Mouse (Mus musculus) heart, embryonic 16.5 days (tissue): ENCODE results near the gene Rassf3. TPM values are rescaled to one million over a fixed set of nuclear protein-coding genes. Genes with fewer than 3 reads are reported as not detected.

Experiments used
- ATAC-seq: fragments of 200-750 bp; cut with Nextera tagmentation; replicated peaks from 2 replicates; pipeline ENCODE4 v1.8.0; 2017; ENCODE audit warnings: moderate number of reproducible peaks; ENCODE audit not compliant: insufficient read depth, low FRiP score; ENCODE audit errors: extremely low read depth
- H3K27ac ChIP-seq: fragments of 300-500 bp; sonication (generic); 2 replicates; pipeline ENCODE4 v1.5.1; 2014; ENCODE audit warnings: mild to moderate bottlenecking, low read length, control low read depth, moderate library complexity
- H3K27me3 ChIP-seq: fragments of 300-500 bp; sonication (generic); 2 replicates; pipeline ENCODE4 v1.6.1; 2014; ENCODE audit warnings: low read length, mixed read lengths; ENCODE audit not compliant: control insufficient read depth, insufficient read depth
- H3K36me3 ChIP-seq: fragments of 300-500 bp; sonication (generic); 2 replicates; pipeline ENCODE4 v1.6.1; 2014; ENCODE audit not compliant: control insufficient read depth, insufficient read depth
- H3K4me1 ChIP-seq: fragments of 300-500 bp; sonication (generic); 2 replicates; pipeline ENCODE4 v1.6.1; 2014; ENCODE audit warnings: low read length, mixed read lengths; ENCODE audit not compliant: control insufficient read depth, insufficient read depth
- H3K4me2 ChIP-seq: fragments of 300-500 bp; sonication (generic); 2 replicates; pipeline ENCODE4 v1.6.1; 2014; ENCODE audit warnings: low read depth, mild to moderate bottlenecking, control low read depth, low read length
- H3K4me3 ChIP-seq: fragments of 300-500 bp; sonication (generic); 2 replicates; pipeline ENCODE4 v1.5.1; 2014; ENCODE audit warnings: mild to moderate bottlenecking, control low read depth, low read length
- H3K9ac ChIP-seq: fragments of 300-500 bp; sonication (generic); 2 replicates; pipeline ENCODE4 v1.6.1; 2014; ENCODE audit warnings: low read length, control low read depth
- H3K9me3 ChIP-seq: fragments of 300-500 bp; sonication (generic); replicated peaks from 2 replicates; pipeline ENCODE4 v1.6.1; 2016; ENCODE audit warnings: low read length; ENCODE audit not compliant: control insufficient read depth
- WGBS: fragments of 180-500 bp; shearing (Covaris S2); extraction: QIAGEN DNeasy Blood & Tissue Kit; methylation state at CpG from one replicate; pipeline ENCODE4 v1.1.7; 2014; 5-methylcytosine and 5-hydroxymethylcytosine counted together
- polyA plus RNA-seq: library from polyadenylated mRNA; unstranded; fragments of >200 nt; fragmentation: Nextera tagmentation; extraction: Ambion mirVana; gene quantifications from 2 replicates; pipeline ENCODE4 v1.2.1, GENCODE M21; 2015

Gene Rassf3
- polyA plus RNA-seq, 1 experiment from 2014 or later, result 24.1 TPM

GRCm38 (mm10) chr10:121505929-121506328, 29.8 kb upstream of the Rassf3 start:
- Histone ChIP-seq H3K4me3 (no peak overlapping the region; the same call in 1 of the 2 replicates), H3K4me2 (peak overlapping the region; percentile 81), H3K27me3 (no peaks in the 10 kb centered on the region), H3K9ac (peak overlapping the region; percentile 73; the same call in 1 of the 2 replicates), H3K9me3 (no peaks in the 10 kb centered on the region), H3K27ac (peak overlapping the region; percentile 79), H3K36me3 (no peaks in the 10 kb centered on the region), H3K4me1 (peaks cover 31% of the 10 kb centered on the region)
- 57% methylated on average over 7 of the region's 7 CpGs for WGBS
- ATAC-seq, result no peak

DNA sequence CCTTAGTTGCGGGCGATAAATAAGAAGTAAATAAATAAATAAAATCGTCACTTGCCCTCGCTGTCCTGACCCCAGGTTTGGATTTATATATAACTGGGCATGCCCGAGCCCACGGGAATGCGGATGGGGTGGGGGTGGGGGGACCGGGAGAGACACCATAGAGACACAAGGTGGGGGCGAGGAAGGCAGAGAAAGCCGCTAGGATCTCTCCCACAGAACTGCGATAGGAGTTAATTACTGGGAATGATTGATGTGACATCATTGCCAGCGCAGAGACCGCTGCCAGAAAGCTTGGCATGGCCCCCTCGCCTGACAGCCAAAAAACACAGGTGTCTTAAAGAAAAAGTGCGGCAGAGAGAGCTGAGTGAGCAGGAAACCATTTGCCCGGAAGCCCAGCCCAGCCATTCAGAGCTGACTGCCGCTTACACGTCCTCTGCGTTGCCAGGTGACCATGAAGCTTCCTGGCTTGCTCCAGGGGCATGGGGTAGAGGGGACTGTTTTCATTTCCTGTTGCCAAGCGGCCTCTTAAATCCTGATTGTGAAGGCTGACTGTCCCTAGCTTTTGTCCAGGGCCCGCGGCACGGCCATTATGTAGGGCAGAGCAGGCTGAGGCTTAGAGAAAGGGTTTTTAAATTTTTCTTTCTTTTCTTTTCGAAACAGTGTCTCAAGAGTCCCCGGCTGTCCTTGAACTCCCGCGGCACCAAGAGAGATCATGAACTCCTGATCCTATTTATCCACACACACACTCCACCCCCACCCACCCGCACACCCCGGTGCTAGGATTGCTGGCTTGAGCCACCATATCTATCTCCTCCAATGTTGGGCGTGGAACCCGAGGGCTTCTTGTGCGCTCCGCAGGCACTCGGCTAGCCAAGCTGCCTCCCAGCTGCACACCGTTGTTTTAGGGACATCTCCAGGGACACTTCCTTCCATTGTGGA, 29.1 kb upstream of the Rassf3 start:
- peaks cover 25% of the 10 kb centered on the region for H3K4me1 ChIP-seq
- peak overlapping the region; percentile 79 for H3K27ac ChIP-seq
- H3K4me3 ChIP-seq, result peak overlapping the region; percentile 61
- no peaks in the 10 kb centered on the region for H3K27me3 ChIP-seq
- H3K9me3 ChIP-seq, result no peaks in the 10 kb centered on the region
- peak overlapping the region; percentile 81 for H3K4me2 ChIP-seq
- H3K9ac ChIP-seq, result peak overlapping the region; percentile 73
- 19% methylated on average over 35 of the region's 35 CpGs for WGBS
- peak; percentile 81 for ATAC-seq
- H3K36me3 ChIP-seq, result no peaks in the 10 kb centered on the region

DNA sequence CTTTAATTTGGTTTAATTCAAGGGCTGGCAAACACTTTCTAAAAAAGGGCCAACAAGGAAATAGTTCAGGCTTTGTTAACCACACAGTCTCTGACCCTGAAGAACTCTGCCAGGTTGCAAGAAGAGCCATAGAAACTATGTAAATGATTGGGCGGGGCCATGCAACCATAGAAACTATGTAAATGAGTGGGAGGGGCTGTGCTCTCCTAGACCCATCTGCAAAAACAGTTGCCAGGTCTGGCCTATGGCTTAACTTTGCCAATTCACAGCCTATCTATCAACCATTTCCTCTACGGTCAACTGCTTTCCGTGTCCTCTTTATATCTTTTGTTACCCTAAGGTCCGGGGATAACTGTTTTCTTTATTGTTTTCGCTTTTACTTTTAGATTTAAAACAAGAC, 25.0 kb upstream of the Rassf3 start:
- WGBS, result 62% methylated on average over 5 of the region's 5 CpGs
- no peak overlapping the region for H3K4me3 ChIP-seq
- no peaks in the 10 kb centered on the region for H3K9me3 ChIP-seq
- H3K4me2 ChIP-seq, result no peak overlapping the region
- ATAC-seq, result no peak
- H3K36me3 ChIP-seq, result no peaks in the 10 kb centered on the region
- no peak overlapping the region for H3K27ac ChIP-seq
- peaks cover 14% of the 10 kb centered on the region for H3K4me1 ChIP-seq
- H3K9ac ChIP-seq, result no peak overlapping the region
- H3K27me3 ChIP-seq, result no peaks in the 10 kb centered on the region

DNA sequence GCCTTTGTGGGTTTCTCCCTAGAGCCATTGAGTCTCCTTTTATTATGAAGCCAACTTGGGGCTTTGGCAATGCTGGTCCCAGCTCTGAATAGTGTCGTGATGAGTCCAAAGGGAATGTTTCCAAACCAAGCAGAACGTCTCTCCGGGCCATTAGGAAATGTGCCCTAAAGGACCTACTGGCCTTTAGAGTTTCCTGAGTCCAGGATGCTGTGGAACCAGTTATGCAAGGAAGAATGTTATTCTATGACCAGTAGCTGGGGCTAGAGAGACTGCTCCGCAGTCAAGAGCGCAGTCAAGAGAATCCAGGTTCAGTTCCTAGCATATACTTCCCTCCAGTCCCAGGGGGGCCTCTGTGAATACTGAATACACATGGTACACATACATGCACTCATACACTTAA, 23.9 kb upstream of the Rassf3 start:
- Histone ChIP-seq H3K4me2 (no peak overlapping the region), H3K27me3 (no peaks in the 10 kb centered on the region), H3K9me3 (no peaks in the 10 kb centered on the region), H3K4me1 (peaks cover 8% of the 10 kb centered on the region), H3K36me3 (no peaks in the 10 kb centered on the region), H3K9ac (no peak overlapping the region), H3K4me3 (no peak overlapping the region), H3K27ac (no peak overlapping the region)
- WGBS, result 70% methylated on average over 5 of the region's 5 CpGs
- no peak for ATAC-seq

GRCm38 (mm10) chr10:121499063-121499462, 22.9 kb upstream of the Rassf3 start:
- Histone ChIP-seq H3K4me1 (peaks cover 4% of the 10 kb centered on the region; the same call in 1 of the 2 replicates), H3K9me3 (no peaks in the 10 kb centered on the region), H3K4me2 (no peak overlapping the region), H3K9ac (no peak overlapping the region), H3K27me3 (no peaks in the 10 kb centered on the region), H3K27ac (no peak overlapping the region), H3K4me3 (no peak overlapping the region), H3K36me3 (no peaks in the 10 kb centered on the region)
- ATAC-seq, result no peak
- 49% methylated on average over 2 of the region's 2 CpGs for WGBS

GRCm38 (mm10) chr10:121498481-121498904, 22.3 kb upstream of the Rassf3 start:
- 63% methylated on average over 8 of the region's 8 CpGs for WGBS
- 0 out of 2 replicates have a peak, but pooled peaks have one; percentile 23 for ATAC-seq

DNA sequence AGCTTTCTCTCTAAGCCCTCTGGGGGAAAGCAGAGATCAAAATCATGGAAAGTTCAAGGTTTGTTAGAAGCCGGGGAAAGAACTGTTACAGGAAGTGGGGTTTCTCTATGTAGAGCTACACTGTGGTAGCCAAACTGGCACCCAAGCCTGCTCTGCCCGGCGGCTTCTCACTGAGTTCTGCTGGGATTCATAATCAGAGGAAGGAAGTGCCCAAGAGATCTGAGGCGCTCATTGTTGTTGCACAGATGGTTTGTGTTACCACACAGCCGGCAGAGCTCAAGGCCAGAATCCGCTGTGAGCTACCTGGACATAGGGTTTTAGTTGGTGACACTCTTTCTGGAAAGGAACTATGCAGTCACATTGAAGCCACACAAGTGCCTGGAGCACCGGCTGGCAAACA, 21.8 kb upstream of the Rassf3 start:
- Histone ChIP-seq H3K9ac (no peak overlapping the region), H3K27me3 (no peaks in the 10 kb centered on the region), H3K9me3 (no peaks in the 10 kb centered on the region), H3K4me1 (peaks cover 4% of the 10 kb centered on the region; the same call in 1 of the 2 replicates), H3K36me3 (no peaks in the 10 kb centered on the region), H3K27ac (peak overlapping the region; percentile 66), H3K4me3 (no peak overlapping the region), H3K4me2 (no peak overlapping the region)
- ATAC-seq, result no peak
- WGBS, result 64% methylated on average over 7 of the region's 7 CpGs

More at GRCm38 (mm10) chr10:121498481-121498904, 22.3 kb upstream of the Rassf3 start:
- Histone ChIP-seq H3K4me1 (peaks cover 4% of the 10 kb centered on the region; the same call in 1 of the 2 replicates), H3K4me2 (no peak overlapping the region), H3K9ac (no peak overlapping the region), H3K4me3 (no peak overlapping the region), H3K36me3 (no peaks in the 10 kb centered on the region), H3K9me3 (no peaks in the 10 kb centered on the region), H3K27me3 (no peaks in the 10 kb centered on the region), H3K27ac (peak overlapping the region; percentile 66)

DNA sequence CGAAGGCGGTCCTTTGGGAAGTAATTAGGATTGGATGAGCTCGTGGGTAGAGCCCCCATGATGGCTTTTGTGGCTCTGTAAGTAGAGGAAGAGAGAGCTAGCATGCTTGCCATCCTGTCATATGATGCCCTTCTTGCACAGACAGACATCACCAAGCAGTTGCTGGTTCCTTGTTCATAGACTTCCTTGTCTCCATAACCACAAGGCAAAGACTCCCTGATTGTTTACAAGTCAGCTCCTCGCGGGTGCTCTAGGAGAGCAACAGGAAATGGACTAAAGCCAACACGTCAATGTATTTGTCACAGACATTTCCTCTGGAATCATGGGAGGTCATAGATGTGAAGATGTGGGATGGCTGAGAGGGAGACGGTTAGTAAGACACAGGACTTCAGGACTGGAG, 20.5 kb upstream of the Rassf3 start:
- H3K9me3 ChIP-seq, result no peaks in the 10 kb centered on the region
- ATAC-seq, result no peak; the same call in 1 of the 2 replicates
- H3K27ac ChIP-seq, result no peak overlapping the region
- peaks cover 4% of the 10 kb centered on the region; the same call in 1 of the 2 replicates for H3K4me1 ChIP-seq
- H3K27me3 ChIP-seq, result no peaks in the 10 kb centered on the region
- H3K4me2 ChIP-seq, result no peak overlapping the region
- no peak overlapping the region for H3K9ac ChIP-seq
- no peak overlapping the region for H3K4me3 ChIP-seq
- 68% methylated on average over 7 of the region's 7 CpGs for WGBS
- no peaks in the 10 kb centered on the region for H3K36me3 ChIP-seq

- Histone ChIP-seq H3K27ac (no peak overlapping the region), H3K4me3 (no peak overlapping the region), H3K9ac (no peak overlapping the region), H3K9me3 (no peaks in the 10 kb centered on the region), H3K4me2 (no peak overlapping the region), H3K36me3 (no peaks in the 10 kb centered on the region), H3K4me1 (peaks cover 5% of the 10 kb centered on the region; the same call in 1 of the 2 replicates), H3K27me3 (no peaks in the 10 kb centered on the region)
- 69% methylated on average over 2 of the region's 2 CpGs for whole genome bisulfite sequencing
- ATAC-seq, result no peak
Observed at GRCm38 (mm10) chr10:121494163-121494425, 17.9 kb upstream of the Rassf3 start.
